Mouse (Mus musculus) gastrocnemius, adult 8-10 months (tissue): ENCODE data around the gene Galr2. TPM values are rescaled to one million over a fixed set of nuclear protein-coding genes. Genes with fewer than 3 reads are reported as not detected.

Experiments
- DNase-seq, 2 experiments: peaks; one replicate each; pipeline ENCODE4 v3.0.0; 2022; ENCODE audit warnings: low spot score in 2 of 2
- total RNA-seq, 4 experiments: library from RNA; stranded (reverse); gene quantifications; 2 replicates each; pipeline ENCODE4 v1.2.4; 2022

The Galr2 gene
- total RNA-seq, 4 experiments from 2014 or later: 0.20 to 0.24 TPM; not detected in 2

DNA sequence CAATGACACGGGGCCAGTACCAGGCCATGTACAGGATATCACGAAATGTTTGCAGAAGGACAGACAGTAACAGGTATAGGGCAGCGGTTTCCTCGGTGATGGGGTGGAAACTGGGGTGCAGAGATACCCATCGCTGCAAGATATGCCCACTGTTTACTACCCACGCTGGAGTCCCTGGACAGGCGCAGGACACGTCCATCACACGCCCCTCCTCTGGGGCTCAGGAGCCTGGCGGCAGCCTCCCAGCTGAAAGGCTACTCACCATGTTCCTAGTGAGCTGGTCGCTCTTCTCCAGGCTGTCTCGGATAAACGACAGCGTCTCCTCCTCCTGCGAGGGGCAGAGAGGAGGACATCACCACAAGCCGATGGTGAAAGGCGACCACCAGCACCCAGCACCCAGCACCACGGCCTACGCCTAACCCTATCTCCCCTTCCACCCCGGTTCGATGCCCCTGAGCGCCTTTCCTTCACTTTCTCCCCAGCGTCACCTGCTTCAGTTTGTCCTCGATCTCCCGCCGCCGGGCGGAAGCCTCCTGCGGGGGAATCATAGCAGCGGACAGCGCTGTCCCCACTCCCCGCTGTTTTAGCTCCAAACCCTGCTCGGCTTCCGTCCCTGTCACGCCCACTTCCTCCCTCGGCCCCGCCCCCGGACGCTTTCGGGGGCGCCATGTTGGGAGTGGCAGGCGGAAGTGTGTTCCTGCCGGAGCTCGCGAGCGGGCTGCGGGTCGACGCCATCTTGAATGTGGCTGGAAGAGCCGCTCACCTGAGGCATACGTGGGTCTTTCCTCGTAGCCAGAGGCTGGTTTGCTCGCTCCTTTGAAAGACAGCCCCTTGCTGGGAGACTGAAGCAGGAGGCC lies 25.6 kb downstream of the Galr2 start:
- DNase-seq: peak; percentile 82 to 84

- no peak for DNase-seq
These were observed 26.4 kb downstream of the Galr2 start, which contains the start of gene Exoc7 for GRCm38 (mm10) chr11:116307019-116307725. TSS of gene Exoc7 (minus strand) at chr11:116307233.

- DNase-seq: no peak
These were observed 27.2 kb downstream of the Galr2 start for GRCm38 (mm10) chr11:116307762-116308531.

DNA sequence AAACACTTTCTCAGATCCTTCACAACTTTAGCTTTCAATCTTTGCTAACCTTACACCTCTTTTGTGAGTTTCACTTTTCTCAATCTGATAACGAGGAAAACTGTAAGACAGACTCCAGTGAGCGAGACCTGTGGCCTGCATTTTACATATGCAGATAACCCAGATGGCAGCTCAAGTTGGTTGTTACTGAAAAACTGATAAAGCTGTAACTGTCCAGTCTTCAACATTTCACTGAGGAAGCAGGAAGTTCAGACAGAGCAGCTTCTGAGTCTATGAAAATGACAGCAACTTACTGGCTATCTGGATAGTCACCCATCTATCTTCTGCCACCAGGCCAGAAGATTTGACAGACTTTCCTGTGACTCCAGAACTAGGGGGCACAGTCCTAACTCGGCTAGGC lies 28.9 kb downstream of the Galr2 start:
- no peak for DNase-seq

DNA sequence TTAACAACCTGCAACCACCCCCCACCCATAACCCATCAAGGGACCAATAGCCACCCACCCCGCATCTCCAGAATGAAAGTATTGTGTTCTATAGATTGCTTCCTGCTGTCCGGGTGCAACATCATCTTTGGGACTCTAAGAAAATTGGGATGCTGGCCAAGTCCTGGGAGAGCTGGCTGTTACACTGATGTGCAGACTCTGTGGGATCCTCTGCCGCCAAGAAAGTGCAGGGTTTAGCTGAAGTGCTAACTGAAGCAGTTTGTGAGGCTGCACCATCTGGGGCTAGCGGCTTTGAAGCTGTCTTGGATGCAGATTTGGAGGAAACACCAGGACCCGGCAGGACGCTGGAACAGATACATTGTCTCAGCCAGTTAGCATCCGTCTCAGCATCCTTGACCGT lies 30.4 kb downstream of the Galr2 start:
- no peak for DNase-seq

- no peak for DNase-seq
These were observed 31.6 kb downstream of the Galr2 start for GRCm38 (mm10) chr11:116312359-116312758.

DNA sequence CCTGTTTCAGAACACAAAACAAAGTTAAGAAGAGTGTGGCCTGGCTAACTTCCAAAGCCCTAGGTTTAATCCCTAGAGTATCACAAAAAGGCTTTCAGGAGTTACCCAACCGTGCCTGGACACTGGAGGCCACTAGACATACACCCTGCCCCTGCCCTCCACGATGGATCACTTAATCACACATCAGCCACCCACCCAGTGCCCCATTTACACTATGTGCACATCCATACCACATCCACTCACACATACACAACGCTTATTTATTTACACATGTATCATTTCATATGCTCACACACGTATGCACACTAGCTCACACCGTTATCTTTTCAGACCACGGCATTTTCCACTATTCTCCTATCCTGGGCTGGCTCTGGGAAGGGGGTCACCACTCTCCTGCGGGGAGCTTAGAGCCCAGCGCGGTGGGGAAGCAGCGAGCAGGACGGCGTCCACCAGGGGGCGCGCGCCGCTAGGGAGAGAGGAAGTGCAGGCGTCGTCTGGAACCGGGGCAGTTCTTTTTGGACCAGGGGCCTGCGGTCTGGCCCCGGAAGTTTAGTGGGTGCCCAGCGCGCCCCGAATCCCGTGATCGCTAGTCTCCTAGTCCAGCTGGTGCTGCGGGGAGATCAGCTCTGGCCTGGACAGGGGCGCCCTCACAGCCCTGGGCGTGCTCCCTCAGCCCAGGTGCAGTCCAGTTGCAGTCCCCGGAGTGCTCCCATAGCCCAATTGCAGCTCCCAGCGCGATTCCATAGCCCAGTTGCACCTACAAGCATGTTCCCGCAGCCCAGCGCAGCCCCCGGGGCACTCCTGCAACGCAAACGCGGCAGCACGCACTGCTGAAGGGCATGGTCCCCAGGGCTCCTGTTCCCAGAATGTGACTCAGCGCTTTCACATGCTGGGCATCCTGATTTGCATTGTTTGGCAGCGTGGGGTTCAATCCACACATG lies 38.2 kb downstream of the Galr2 start:
- DNase-seq: peak; percentile 75 to 78

GRCm38 (mm10) chr11:116326963-116327603 lies 46.3 kb downstream of the Galr2 start:
- DNase-seq: no peak

- DNase-seq: no peak
These were observed 48.8 kb downstream of the Galr2 start for GRCm38 (mm10) chr11:116329314-116330210.

DNA sequence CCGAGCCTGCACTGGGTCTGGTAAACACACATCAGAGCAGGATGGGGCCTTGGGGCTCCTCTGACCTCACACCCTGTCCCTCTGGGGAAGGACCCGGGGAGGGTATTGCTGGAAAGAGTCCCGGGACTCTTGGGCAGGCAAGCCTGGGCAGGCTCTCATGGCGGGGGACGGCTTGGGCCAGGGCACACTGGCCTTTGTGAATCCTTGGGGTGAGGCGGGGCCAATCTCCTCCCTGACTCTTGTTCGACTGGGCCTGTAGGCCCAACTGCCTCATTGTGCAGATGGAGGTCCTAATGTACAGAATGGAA lies 49.4 kb downstream of the Galr2 start:
- no peak for DNase-seq

DNA sequence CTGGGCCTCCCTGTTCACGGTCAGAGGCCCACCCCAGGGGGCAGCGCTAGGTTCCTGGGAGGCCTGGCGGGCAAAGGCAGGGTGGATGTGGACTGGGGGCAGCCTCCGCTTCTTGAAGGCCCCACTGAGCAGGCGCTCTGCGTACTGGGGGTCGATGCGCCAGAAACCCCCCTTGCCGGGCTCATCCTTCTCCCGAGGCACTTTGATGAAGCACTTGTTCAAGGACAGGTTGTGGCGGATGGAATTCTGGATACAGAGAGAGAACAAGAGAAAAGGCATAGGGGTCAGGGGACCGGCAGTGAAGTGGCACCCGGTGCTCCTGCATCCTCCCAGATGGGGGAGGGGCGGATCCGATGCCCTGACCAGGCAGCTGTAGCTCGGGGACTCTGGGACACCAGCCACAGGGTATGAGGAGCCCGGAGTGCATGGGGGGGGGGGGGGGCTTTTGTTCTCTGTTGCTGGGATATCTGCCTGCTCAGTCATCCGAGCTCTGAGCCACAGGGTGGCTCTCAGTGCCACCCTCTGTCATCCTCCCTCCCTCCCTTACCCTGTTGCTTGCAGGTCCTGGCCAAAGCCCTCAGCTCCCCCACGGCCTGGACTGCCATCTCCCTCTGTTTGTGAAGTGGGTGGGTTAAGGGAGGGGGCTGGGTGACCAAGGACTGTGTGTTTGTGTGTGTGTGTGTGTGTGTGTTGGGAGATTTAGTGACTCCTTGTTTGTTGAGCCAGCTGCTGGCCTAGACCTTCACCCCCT lies 51.7 kb downstream of the Galr2 start:
- DNase-seq: no peak

DNA sequence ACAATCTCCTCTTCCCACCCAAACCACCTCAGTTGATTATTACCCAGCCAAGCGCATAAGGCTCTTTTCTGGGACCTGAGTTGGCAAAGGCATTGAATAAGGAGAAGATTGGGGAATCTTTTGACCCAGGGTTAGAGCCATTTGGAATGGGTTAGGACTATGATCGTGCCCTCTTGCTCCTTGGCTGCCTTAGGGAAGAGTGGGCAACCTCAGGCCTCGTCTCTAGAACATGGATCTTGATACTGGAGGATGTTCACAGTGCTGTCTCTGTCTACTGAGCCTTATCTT lies 52.2 kb downstream of the Galr2 start:
- no peak for DNase-seq

Other genes starting within 250 kb of the Galr2 start
- under 1 TPM; 0.34 to 0.56 (median 0.46) TPM for gene Unc13d, start 203.0 kb upstream of the Galr2 start, total RNA-seq
- gene Wbp2, start 193.9 kb upstream of the Galr2 start, total RNA-seq: 10 to 100 TPM; 78.6 to 91.0 (median 90.1) TPM
- gene Trim47, start 153.7 kb upstream of the Galr2 start, total RNA-seq: 1 to 10 TPM; 5.7 to 7.6 (median 6.3) TPM
- 1 to 10 TPM; 3.4 to 4.5 (median 4.0) TPM for gene Trim65, start 149.8 kb upstream of the Galr2 start, total RNA-seq
- 10 to 100 TPM; 46.4 to 51.6 (median 50.3) TPM for gene Mrpl38, start 142.1 kb upstream of the Galr2 start, total RNA-seq
- 10 to 100 TPM in 2 of 4 experiments, 1 to 10 TPM in 2; 8.3 to 12.8 (median 10.0) TPM for gene Fbf1, start 112.8 kb upstream of the Galr2 start, total RNA-seq
- 10 to 100 TPM; 15.7 to 18.4 (median 17.2) TPM for gene Ten1, start 82.1 kb upstream of the Galr2 start, total RNA-seq
- gene Acox1, start 81.9 kb upstream of the Galr2 start, total RNA-seq: 100 to 1,000 TPM in 2 of 4 experiments, 10 to 100 TPM in 2; 88.9 to 111 (median 97.2) TPM
- under 1 TPM in 1 of 4 experiments, not detected in 3; 0.04 TPM for gene Evpl, start 42.9 kb upstream of the Galr2 start, total RNA-seq
- gene Srp68, start 6.7 kb upstream of the Galr2 start, total RNA-seq: 10 to 100 TPM; 86.7 to 99.9 (median 90.8) TPM
- gene Exoc7, start 26.3 kb downstream of the Galr2 start, total RNA-seq: 10 to 100 TPM; 62.3 to 84.9 (median 73.3) TPM
- gene Foxj1, start 54.5 kb downstream of the Galr2 start, total RNA-seq: not detected
- 10 to 100 TPM; 23.0 to 29.5 (median 24.2) TPM for gene Rnf157, start 132.1 kb downstream of the Galr2 start, total RNA-seq
- 10 to 100 TPM; 35.1 to 63.5 (median 47.7) TPM for gene Ubald2, start 153.2 kb downstream of the Galr2 start, total RNA-seq
- not detected for gene Qrich2, start 185.3 kb downstream of the Galr2 start, total RNA-seq
- 10 to 100 TPM; 10.4 to 12.7 (median 11.5) TPM for gene Prpsap1, start 213.3 kb downstream of the Galr2 start, total RNA-seq
- under 1 TPM; 0.15 to 0.75 (median 0.51) TPM for gene Sphk1, start 250.0 kb downstream of the Galr2 start, total RNA-seq